Mouse (Mus musculus): ENCODE results near the gene Zbtb1. TPM values are rescaled to one million over a fixed set of nuclear protein-coding genes. Genes with fewer than 3 reads are reported as not detected.
A peak's percentile ranks its signal among the peaks of the same experiment; 100 is the strongest.

Zbtb1 gene
- polyA plus RNA-seq, 1 experiment from 2014 or later: 15.5 TPM

GRCm38 (mm10) chr12:76368790-76369205 lies 1.3 kb upstream of the Zbtb1 start:
- peak; percentile 45 for DNase-seq (ENCODE audit: low spot score)

DNA sequence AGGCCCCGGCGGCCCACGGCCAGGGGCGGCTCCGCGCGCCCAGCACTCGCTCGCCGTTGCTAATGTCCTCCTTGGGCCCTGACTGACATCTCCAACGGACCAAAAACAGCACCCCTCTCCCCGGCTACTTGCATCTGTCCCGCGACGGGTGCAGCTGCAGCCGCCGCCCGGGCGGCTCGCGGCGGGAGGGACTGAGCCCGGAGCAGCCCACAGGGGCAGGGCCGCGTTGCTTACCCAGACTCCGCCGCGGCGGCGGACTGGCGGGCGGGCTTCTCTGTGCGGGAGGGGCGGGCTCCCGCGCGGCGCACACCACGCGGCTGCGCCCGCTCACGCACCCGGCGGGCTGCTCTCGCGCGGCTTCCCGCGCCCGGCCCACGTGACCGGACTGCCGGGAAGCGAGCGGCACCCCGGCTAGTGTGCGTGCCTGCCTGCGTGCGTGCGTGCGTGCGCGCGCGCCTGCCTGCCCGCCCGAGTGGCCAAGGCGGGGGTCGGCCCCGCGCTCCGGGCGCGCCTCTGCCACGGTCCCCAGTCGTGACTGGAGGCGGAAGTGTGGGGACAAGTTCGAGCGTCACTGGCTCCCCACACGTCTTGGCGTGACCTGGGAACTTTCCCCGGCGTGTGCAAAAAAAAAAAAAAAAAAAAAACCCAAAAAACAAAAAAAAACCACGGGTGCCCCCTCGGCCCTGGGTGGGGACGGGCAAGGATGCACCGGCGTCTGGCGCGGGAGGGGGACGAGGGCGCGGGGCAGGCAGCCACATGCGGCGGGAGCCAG lies 674 bp upstream of the Zbtb1 start, which contains the start of gene Zbtb25:
Zbtb25 (minus strand) TSS at position 397 of the 772 bp plus-strand sequence.
- DNase-seq (ENCODE audit: low spot score): peak; percentile 86

- DNase-seq (ENCODE audit: low spot score): peak; percentile 78
These were observed 935 bp downstream of the Zbtb1 start for GRCm38 (mm10) chr12:76370831-76371571.

DNA sequence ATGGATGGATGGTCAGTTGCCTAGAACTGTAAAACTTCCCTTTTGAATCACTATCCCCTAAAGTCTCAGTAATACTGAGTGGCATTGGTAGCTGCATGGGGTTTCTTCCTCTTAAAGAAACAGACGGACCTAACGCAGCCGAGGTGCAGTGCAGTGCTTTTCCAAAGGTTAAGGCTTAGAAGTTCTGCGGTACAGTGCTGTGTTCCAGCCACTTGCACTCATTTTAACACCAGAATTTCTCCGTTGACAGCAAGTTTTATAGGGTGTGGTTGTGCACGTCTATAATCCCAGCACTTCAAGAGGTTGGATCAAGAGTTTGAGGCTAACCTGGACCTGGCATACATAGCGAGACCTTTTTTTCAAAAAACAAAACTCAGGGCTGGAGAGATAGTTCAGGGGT lies 2.0 kb downstream of the Zbtb1 start:
- peak; percentile 16 for DNase-seq (ENCODE audit: low spot score)

DNA sequence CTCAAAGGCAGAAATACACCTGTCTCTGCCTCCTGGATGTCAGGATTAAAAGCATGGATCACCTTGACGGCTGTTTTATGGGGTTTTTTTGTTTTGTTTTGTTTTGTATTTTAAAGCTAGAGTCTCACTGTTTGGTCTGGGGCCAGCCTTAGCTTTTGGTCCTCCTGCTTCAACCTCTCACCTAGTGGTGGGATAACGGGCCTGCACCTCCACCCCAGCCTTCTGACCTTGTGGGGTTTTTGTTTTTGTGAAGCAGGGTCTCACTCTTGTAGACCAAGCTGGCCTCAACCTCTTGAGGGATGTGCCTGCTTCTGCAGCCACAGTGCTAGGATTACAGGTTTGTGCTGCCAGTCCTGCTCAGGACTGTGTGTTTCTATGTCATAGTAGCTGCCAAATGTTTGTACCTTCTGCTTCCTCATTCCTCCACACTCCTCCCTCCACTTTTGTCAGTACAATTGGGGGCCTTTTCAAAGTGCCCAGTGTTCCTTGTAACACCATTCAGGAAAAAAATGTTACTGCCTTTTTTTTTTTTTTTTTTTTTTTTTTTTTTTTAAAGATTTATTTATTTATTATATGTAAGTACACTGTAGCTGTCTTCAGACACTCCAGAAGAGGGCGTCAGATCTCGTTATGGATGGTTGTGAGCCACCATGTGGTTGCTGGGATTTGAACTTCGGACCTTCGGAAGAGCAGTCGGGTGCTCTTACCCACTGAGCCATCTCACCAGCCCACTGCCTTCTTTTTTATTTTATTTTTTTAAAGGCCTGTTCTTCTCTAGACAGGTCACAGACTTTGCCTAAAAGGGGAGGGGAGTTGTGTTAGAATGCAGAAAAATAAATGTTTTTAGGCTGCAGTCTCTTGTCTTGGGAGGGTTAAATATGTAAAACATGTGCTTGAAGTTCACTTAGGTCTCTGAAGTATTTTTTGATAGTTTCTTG lies 3.1 kb downstream of the Zbtb1 start:
- DNase-seq (ENCODE audit: low spot score): peak; percentile 52

DNA sequence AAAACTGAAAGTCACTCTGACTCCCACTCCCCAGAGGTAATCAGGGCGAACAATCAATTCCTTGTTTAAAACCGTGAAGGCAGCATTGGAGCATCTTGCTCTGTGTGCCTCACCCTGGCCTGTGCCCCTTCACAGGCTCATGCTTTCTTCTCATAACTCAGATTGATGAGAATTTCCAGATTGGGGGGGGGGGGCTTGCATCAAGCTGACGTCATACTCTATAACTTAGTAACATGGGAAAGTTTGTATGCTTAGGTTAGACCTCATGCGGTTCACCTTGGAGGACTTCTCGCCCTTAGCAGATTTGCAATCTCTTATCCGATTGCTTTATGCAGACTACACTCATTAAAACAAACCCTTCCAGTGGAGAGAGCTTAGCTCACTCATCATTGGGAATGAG lies 3.9 kb downstream of the Zbtb1 start:
- no peak for DNase-seq (ENCODE audit: low spot score)

DNA sequence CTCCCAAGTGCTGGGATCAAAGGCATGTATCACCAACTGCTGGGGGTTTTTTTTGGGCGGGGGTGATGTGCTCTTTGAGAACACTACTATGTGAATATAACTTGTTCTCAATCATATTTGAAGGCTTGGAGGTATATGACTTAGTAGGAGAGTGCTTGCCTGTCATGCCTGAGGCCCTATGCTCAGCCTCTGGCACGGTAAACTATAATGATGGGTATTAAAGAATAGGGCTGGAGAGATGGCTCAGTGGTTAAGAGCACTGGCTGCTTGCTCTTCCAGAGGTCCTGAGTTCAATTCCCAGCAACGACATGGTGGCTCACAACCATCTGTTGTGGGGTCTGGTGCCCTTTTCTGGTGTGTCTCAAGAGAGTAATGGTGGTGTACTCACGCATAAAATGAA lies 4.8 kb downstream of the Zbtb1 start:
- DNase-seq (ENCODE audit: low spot score): no peak

- no peak for DNase-seq (ENCODE audit: low spot score)
These were observed 5.4 kb downstream of the Zbtb1 start for GRCm38 (mm10) chr12:76375506-76375905.

GRCm38 (mm10) chr12:76376649-76377048 lies 6.6 kb downstream of the Zbtb1 start:
- peak; percentile 76 for DNase-seq (ENCODE audit: low spot score)

GRCm38 (mm10) chr12:76377059-76377458 lies 7.0 kb downstream of the Zbtb1 start:
- no peak for DNase-seq (ENCODE audit: low spot score)

GRCm38 (mm10) chr12:76377726-76378125 lies 7.7 kb downstream of the Zbtb1 start:
- no peak for DNase-seq (ENCODE audit: low spot score)

DNA sequence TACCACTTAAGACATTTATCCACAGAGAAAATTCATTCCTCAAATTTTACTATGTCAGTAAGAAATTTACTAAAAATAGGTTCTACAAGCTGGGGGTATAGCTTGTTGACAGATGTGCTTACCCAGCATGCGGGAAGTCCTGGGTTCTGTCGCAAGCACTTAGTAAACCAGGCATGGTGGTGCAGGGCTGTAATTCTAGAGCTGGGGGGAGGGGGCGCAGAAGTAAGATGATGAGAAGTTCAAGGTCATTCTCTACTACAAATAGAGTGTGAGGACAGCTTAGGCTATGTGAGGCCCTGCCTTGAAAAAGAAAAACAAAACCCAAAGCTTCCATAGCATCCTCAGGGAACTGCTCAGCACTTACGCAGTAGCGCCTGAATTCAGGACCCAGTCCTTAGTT lies 8.5 kb downstream of the Zbtb1 start:
- no peak for DNase-seq (ENCODE audit: low spot score)

GRCm38 (mm10) chr12:76380151-76380550 lies 10.1 kb downstream of the Zbtb1 start:
- no peak for DNase-seq (ENCODE audit: low spot score)

DNA sequence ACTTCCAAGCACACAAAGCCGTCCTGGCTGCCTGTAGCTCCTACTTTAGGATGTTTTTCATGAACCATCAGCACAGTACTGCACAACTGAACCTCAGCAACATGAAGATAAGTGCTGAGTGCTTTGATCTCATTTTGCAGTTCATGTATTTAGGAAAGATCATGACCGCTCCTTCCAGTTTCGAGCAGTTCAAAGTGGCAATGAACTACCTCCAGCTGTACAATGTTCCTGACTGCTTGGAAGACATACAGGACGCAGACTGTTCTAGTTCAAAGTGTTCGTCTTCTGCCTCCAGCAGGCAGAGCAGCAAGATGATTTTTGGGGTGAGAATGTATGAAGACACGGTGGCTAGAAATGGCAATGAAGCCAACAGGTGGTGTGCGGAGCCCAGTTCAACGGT lies 15.3 kb downstream of the Zbtb1 start:
- DNase-seq (ENCODE audit: low spot score): no peak

DNA sequence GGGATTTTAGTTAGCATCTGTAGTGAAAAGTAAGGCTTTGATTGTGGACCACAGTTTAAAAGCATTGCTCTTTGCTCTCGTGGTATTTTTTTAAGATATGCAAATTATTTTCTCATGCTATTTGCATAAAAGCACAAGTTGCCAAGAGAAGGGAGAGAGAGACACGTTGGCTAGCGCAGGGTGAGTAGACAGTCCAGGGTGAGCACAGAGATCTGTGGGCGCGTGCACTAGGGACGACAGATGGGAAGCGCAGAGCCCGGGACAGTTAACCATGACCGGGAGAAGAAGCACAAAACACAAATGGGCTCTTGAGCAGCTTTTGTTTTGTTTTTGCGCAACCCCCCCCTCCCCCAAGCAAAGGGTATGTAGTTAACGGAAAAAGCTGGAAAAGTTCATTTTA lies 18.7 kb downstream of the Zbtb1 start:
- DNase-seq (ENCODE audit: low spot score): no peak

- DNase-seq (ENCODE audit: low spot score): no peak
These were observed 21.7 kb downstream of the Zbtb1 start for GRCm38 (mm10) chr12:76391595-76392271.

DNA sequence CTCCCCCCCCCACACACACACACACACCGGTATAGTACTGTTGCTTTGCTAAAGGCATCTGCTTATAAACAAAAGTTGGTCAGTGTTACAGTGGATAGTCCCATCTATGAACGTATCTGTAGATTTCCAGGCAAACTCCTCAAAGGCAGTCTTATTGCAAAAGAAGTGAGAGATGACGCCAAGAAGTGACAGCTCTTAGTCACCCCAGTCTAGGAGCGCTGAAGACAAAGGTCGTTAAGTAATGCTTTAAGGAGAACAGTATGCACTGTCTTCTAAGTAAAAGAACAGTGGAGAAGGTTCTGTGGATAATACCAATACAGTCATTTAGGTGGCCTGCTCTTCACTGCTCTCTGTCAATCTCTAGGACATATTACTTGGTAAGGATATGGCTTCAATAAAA lies 22.9 kb downstream of the Zbtb1 start:
- DNase-seq (ENCODE audit: low spot score): no peak

DNA sequence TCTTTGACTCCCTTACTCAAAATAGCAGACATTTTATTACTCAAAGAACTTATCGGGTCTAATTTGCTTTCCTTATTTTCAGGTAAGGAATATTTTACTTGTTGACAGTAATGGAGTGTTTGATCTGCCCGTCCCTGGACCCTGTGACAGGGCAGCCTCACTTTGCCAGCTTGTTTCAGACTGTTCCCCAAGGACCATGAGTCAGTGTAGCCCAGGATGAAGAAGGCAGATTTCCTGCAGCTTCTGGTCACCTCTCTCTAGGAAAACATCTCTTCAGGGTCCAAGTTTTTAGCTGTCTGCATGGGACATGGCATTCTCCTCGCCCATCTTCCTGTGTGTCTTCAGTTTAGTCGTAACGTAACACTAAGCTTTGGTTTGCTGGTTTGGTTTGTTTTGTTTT lies 27.2 kb downstream of the Zbtb1 start:
- no peak for DNase-seq (ENCODE audit: low spot score)

DNA sequence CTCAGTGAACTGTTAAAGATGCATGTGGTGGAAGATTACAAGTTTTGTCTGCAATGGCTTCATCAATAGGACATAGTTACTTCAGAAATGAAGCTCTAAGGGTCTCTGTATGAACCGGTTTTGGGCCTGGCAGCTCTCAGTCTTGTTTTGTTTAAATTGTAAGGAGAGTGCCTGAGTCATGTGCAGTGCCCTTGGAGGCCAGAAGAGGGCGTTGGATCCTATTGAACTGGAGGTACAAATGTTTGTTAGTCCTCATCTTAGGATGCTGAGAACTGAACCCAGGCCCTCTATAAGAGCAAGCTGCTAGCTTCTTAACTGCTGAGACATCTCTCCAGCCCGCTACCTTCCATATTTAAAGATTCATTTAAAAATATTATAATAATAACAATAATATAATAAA lies 31.6 kb downstream of the Zbtb1 start:
- DNase-seq (ENCODE audit: low spot score): no peak

DNA sequence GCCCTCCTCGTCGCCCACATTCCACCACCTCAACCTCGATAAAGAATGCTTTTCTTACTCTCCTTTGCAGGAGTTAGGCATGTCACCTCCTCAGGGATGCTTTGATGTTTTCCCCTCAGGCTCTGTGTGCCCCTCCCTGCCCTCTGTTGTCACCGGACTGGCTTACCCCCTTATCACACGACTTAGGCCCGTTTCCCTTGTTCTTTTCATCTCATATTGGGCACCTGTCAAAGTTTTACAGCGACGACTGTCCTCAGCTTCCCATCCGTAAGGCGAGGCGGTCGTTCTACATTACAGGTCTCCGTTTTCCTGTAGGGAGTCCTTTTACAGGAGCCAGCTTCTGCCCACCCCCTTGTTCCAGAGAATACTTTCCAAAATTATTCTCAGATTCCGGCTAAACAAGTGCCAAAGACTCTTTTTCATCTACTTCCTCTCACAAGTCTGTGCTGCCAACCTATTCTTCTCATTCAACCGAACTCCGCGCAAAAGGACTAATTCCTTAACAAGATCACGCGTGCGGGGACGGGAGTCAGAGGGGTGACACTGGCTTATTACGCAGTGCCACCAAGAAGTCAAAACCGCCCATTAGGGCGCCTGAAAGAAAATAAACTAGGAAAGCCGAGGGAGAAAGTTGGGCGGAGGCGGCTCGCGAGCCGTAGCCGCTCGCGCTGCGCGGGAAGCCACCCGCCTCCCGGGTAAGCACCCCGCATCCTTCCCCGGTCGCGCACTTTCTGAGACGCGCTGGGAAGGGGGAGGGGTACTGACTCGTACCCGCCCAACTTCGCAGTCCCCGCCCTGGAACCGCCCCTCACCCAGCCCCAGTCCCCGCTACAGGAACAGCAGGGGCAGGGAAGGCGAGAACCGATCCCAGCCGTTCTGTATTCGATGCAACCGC lies 33.2 kb downstream of the Zbtb1 start:
- peak; percentile 13 for DNase-seq (ENCODE audit: low spot score)

Data from thymus, postnatal 0 days (tissue).